Mouse (Mus musculus) forebrain, postnatal 0 days (tissue): ENCODE results near the gene Gm3618. TPM values are rescaled to one million over a fixed set of nuclear protein-coding genes. Genes with fewer than 3 reads are reported as not detected.
A peak's percentile ranks its signal among the peaks of the same experiment; 100 is the strongest.
"Not testable (repeated sequence)": the region's sequence is repeated elsewhere in the genome, so short reads cannot be mapped to it uniquely, and the experiment has no call there.

Experiments
- ATAC-seq: fragments of 200-750 bp; cut with Nextera tagmentation; 2 replicates; pipeline ENCODE4 v1.8.0; 2017; ENCODE audit warnings: mild to moderate bottlenecking, moderate library complexity
- DNase-seq: peaks from one replicate; pipeline ENCODE4 v3.0.0-alpha.2; 2015
- H3K27ac ChIP-seq: fragments of 300-500 bp; sonication (generic); 2 replicates; pipeline ENCODE4 v1.5.1; 2014; ENCODE audit warnings: low read depth, mild to moderate bottlenecking, antibody characterized with exemption, low read length, moderate library complexity, mixed read lengths
- H3K27me3 ChIP-seq: fragments of 300-500 bp; sonication (generic); 2 replicates; pipeline ENCODE4 v1.6.1; 2014; ENCODE audit warnings: mild to moderate bottlenecking, low read length, mixed read lengths; ENCODE audit not compliant: insufficient read depth
- H3K36me3 ChIP-seq: fragments of 300-500 bp; sonication (generic); 2 replicates; pipeline ENCODE4 v1.6.1; 2014; ENCODE audit warnings: mild to moderate bottlenecking, moderate library complexity; ENCODE audit not compliant: insufficient read depth
- H3K4me1 ChIP-seq: fragments of 300-500 bp; sonication (generic); 2 replicates; pipeline ENCODE4 v1.6.1; 2014; ENCODE audit warnings: antibody characterized with exemption; ENCODE audit not compliant: insufficient read depth
- H3K4me2 ChIP-seq: fragments of 300-500 bp; sonication (generic); 2 replicates; pipeline ENCODE4 v1.6.1; 2014; ENCODE audit warnings: low read depth, mild to moderate bottlenecking, moderate library complexity
- H3K4me3 ChIP-seq: fragments of 300-500 bp; sonication (generic); 2 replicates; pipeline ENCODE4 v1.5.1; 2014; ENCODE audit warnings: low read depth, low read length, mixed read lengths
- H3K9ac ChIP-seq: fragments of 300-500 bp; sonication (generic); 2 replicates; pipeline ENCODE4 v1.6.1; 2014; ENCODE audit warnings: mild to moderate bottlenecking
- H3K9me3 ChIP-seq: fragments of 300-500 bp; sonication (generic); 2 replicates; pipeline ENCODE4 v1.6.1; 2016; ENCODE audit warnings: low read length
- CTCF ChIP-seq: sonication (generic); IDR thresholded peaks from 2 replicates; pipeline ENCODE4 v1.5.1; 2016; ENCODE audit warnings: antibody characterized with exemption, control low read depth, low read depth
- WGBS: fragments of 180-500 bp; shearing (Covaris S2); extraction: QIAGEN DNeasy Blood & Tissue Kit; methylation state at CpG from one replicate; pipeline ENCODE4 v1.1.7; 2014; 5-methylcytosine and 5-hydroxymethylcytosine counted together
- polyA plus RNA-seq: library from polyadenylated mRNA; unstranded; fragments of >200 nt; fragmentation: Nextera tagmentation; extraction: Ambion mirVana; gene quantifications from 2 replicates; pipeline ENCODE4 v1.2.1, GENCODE M21; 2015
- total RNA-seq: library from RNA; depleted of rRNA; stranded (reverse); fragments of >200 nt; gene quantifications from 2 replicates; pipeline ENCODE4 v1.2.3, GENCODE M21; 2014; rRNA removed

Gm3618 gene
- total RNA-seq (not detected in 2 replicates), polyA plus RNA-seq (not detected in 2 replicates)

DNA sequence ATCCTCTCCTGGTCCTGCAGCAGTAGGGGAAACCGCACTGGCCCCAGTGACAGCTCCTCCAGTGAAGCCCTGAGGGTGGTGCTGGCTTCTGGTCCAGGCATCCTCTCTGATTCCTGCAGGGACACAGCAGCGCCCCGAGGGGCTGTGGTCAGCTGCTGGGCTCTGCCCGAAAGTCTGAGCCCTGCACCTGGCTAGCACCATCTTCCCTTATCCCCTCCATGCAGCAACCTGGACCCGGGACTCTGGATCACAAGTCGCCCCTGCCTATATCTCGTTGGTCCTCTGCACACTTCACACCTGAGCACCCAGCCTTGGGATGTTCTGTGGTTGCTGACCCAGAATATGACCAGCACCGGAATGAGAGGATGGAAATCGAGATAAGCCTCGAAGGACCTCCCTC, at the start of gene Gm3618:
Gene Gm3618, minus strand, starts transcription at position 101 of the 400 bp plus-strand sequence.
- H3K9ac ChIP-seq, H3K27me3 ChIP-seq, H3K4me1 ChIP-seq, H3K27ac ChIP-seq, DNase-seq, H3K9me3 ChIP-seq, H3K4me3 ChIP-seq, ATAC-seq, H3K4me2 ChIP-seq, H3K36me3 ChIP-seq: not testable (repeated sequence)
- WGBS, result no CpG with 5 or more reads among the region's 10 CpGs

GRCm38 (mm10) chr14:6390219-6390618, 46.7 kb upstream of the Gm3618 start, which contains the start of gene Gm16440:
TSS of gene Gm16440 (minus strand) at chr14:6390319.
- H3K4me1 ChIP-seq, H3K27me3 ChIP-seq, DNase-seq, H3K9me3 ChIP-seq, H3K9ac ChIP-seq, H3K4me2 ChIP-seq, H3K4me3 ChIP-seq, H3K36me3 ChIP-seq, ATAC-seq, H3K27ac ChIP-seq: not testable (repeated sequence)
- WGBS, result 86% methylated on average over 2 of the region's 4 CpGs

GRCm38 (mm10) chr14:6304743-6305142, 38.7 kb downstream of the Gm3618 start, which contains the start of gene Gm21103:
TSS of gene Gm21103 (minus strand) at chr14:6304843.
- WGBS, result 96% methylated on average over 2 of the region's 2 CpGs
- ATAC-seq, H3K4me1 ChIP-seq, H3K27ac ChIP-seq, H3K9ac ChIP-seq, DNase-seq, H3K4me2 ChIP-seq, H3K27me3 ChIP-seq, H3K36me3 ChIP-seq, H3K4me3 ChIP-seq, H3K9me3 ChIP-seq: not testable (repeated sequence)

- not testable (repeated sequence) for H3K9me3 ChIP-seq, ATAC-seq, H3K27ac ChIP-seq, H3K36me3 ChIP-seq, H3K4me1 ChIP-seq, H3K27me3 ChIP-seq
- H3K9ac ChIP-seq, result peak within 1 kb of the TSS; percentile 74
- peak within 1 kb of the TSS; percentile 61 for H3K4me2 ChIP-seq
- H3K4me3 ChIP-seq, result peak within 1 kb of the TSS; percentile 45
- peak; percentile 5; the same call in 1 of the 2 replicates for TF ChIP-seq CTCF
- 2% methylated on average over 41 of the region's 57 CpGs for WGBS
- peak; percentile 48 for DNase-seq
Measured at GRCm38 (mm10) chr14:6286931-6287715, 56.4 kb downstream of the Gm3618 start, which contains the start of gene Gm3411. TSS of gene Gm3411 (minus strand) at chr14:6287250.

Other genes starting within 250 kb of the Gm3618 start
- gene Gm8206, start 249.7 kb downstream of the Gm3618 start, total RNA-seq, result 3.8 TPM in 2 replicates
- 4.7 and 5.2 TPM in 2 replicates for gene Gm8206, start 249.7 kb downstream of the Gm3618 start, polyA plus RNA-seq
- 4.8 and 5.6 TPM in 2 replicates for gene Gm3468, start 235.0 kb downstream of the Gm3618 start, total RNA-seq
- 5.7 and 6.4 TPM in 2 replicates for gene Gm3468, start 235.0 kb downstream of the Gm3618 start, polyA plus RNA-seq
- gene Gm3476, start 217.9 kb downstream of the Gm3618 start, total RNA-seq, result not detected in 2 replicates
- not detected in 2 replicates for gene Gm3476, start 217.9 kb downstream of the Gm3618 start, polyA plus RNA-seq
- gene Gm21560, start 124.4 kb downstream of the Gm3618 start, total RNA-seq, result not detected in 2 replicates
- gene Gm21560, start 124.4 kb downstream of the Gm3618 start, polyA plus RNA-seq, result not detected in 2 replicates
- 2.5 and 3.5 TPM in 2 replicates for gene Gm3411, start 56.4 kb downstream of the Gm3618 start, total RNA-seq
- gene Gm3411, start 56.4 kb downstream of the Gm3618 start, polyA plus RNA-seq, result 9.5 and 10.3 TPM in 2 replicates
- gene Gm21103, start 38.8 kb downstream of the Gm3618 start, total RNA-seq, result not detected in 2 replicates
- gene Gm21103, start 38.8 kb downstream of the Gm3618 start, polyA plus RNA-seq, result 0.19 TPM in 1 of 2 replicates, not detected in the other
- not detected in 2 replicates for gene Gm16440, start 46.6 kb upstream of the Gm3618 start, total RNA-seq
- not detected in 2 replicates for gene Gm16440, start 46.6 kb upstream of the Gm3618 start, polyA plus RNA-seq
- gene Gm3591, start 68.8 kb upstream of the Gm3618 start, total RNA-seq, result 4.2 and 6.4 TPM in 2 replicates
- 6.3 and 8.7 TPM in 2 replicates for gene Gm3591, start 68.8 kb upstream of the Gm3618 start, polyA plus RNA-seq
- gene Gm3594, start 100.9 kb upstream of the Gm3618 start, total RNA-seq, result not detected in 2 replicates
- gene Gm3594, start 100.9 kb upstream of the Gm3618 start, polyA plus RNA-seq, result not detected in 2 replicates
- not detected in 2 replicates for gene Gm8356, start 193.6 kb upstream of the Gm3618 start, total RNA-seq
- gene Gm8356, start 193.6 kb upstream of the Gm3618 start, polyA plus RNA-seq, result not detected in 2 replicates
- 0.52 and 1.1 TPM in 2 replicates for gene Gm3629, start 246.9 kb upstream of the Gm3618 start, total RNA-seq
- 0.64 and 0.88 TPM in 2 replicates for gene Gm3629, start 246.9 kb upstream of the Gm3618 start, polyA plus RNA-seq